Mouse (Mus musculus) heart, embryonic 11.5 days (tissue): Measurements from ENCODE around the gene Rab25. TPM values are rescaled to one million over a fixed set of nuclear protein-coding genes. Genes with fewer than 3 reads are reported as not detected.

Source experiments
- microRNA counts: library from miRNA; unstranded; fragments of <30 nt; microRNA quantifications from one replicate; lab custom pipeline; 2015
- microRNA-seq: library from miRNA; unstranded; fragments of <30 nt; microRNA quantifications from one replicate; pipeline ENCODE4, GENCODE M21; 2016; ENCODE audit warnings: borderline number of aligned reads
- polyA plus RNA-seq: library from polyadenylated mRNA; unstranded; fragments of >200 nt; fragmentation: Nextera tagmentation; extraction: Ambion mirVana; gene quantifications from 2 replicates; pipeline ENCODE4 v1.2.1, GENCODE M21; 2014

The Rab25 gene
- polyA plus RNA-seq, 1 experiment from 2014 or later: not detected

MicroRNA genes within 50 kb of the gene (microRNA counts, 519-probe panel; counts per million panel counts)
- microRNA mmu-miR-1905 (lab: Ali Mortazavi, UCI): 32.2 counts per million

Small RNA genes within 50 kb of the gene (microRNA-seq; reads per million reads assigned to microRNA genes)
- not detected for gene Mir1905

Other genes with a start within 250 kb of the Rab25 start
- gene Glmp, start 223.3 kb downstream of the Rab25 start, polyA plus RNA-seq: 106 and 118 TPM in 2 replicates
- gene Tmem79, start 212.2 kb downstream of the Rab25 start, polyA plus RNA-seq: 1.3 TPM in 2 replicates
- gene Smg5, start 212.0 kb downstream of the Rab25 start, polyA plus RNA-seq: 35.2 and 37.8 TPM in 2 replicates
- 2.7 and 3.0 TPM in 2 replicates for gene Paqr6, start 183.7 kb downstream of the Rab25 start, polyA plus RNA-seq
- not detected in 2 replicates for gene Bglap3, start 175.6 kb downstream of the Rab25 start, polyA plus RNA-seq
- gene Bglap2, start 169.6 kb downstream of the Rab25 start, polyA plus RNA-seq: not detected in 2 replicates
- gene Bglap, start 163.8 kb downstream of the Rab25 start, polyA plus RNA-seq: not detected in 2 replicates
- 115 and 118 TPM in 2 replicates for gene Pmf1, start 138.0 kb downstream of the Rab25 start, polyA plus RNA-seq
- gene Slc25a44, start 123.2 kb downstream of the Rab25 start, polyA plus RNA-seq: 14.8 and 15.6 TPM in 2 replicates
- gene Sema4a, start 87.1 kb downstream of the Rab25 start, polyA plus RNA-seq: 0.80 and 0.92 TPM in 2 replicates
- 78.2 and 82.0 TPM in 2 replicates for gene Lmna, start 38.3 kb downstream of the Rab25 start, polyA plus RNA-seq
- gene Mex3a, start 15.9 kb downstream of the Rab25 start, polyA plus RNA-seq: 16.5 and 16.9 TPM in 2 replicates
- 86.9 and 110 TPM in 2 replicates for gene Lamtor2, start 4.8 kb upstream of the Rab25 start, polyA plus RNA-seq
- 48.8 and 49.5 TPM in 2 replicates for gene Ubqln4, start 5.5 kb upstream of the Rab25 start, polyA plus RNA-seq
- gene Ssr2, start 27.6 kb upstream of the Rab25 start, polyA plus RNA-seq: 206 and 229 TPM in 2 replicates
- gene Arhgef2, start 57.7 kb upstream of the Rab25 start, polyA plus RNA-seq: 91.4 and 102 TPM in 2 replicates
- gene Rxfp4, start 104.8 kb upstream of the Rab25 start, polyA plus RNA-seq: not detected in 2 replicates
- 68.2 and 69.8 TPM in 2 replicates for gene Khdc4, start 137.5 kb upstream of the Rab25 start, polyA plus RNA-seq
- gene Rit1, start 168.5 kb upstream of the Rab25 start, polyA plus RNA-seq: 49.7 and 50.4 TPM in 2 replicates
- gene Syt11, start 226.9 kb upstream of the Rab25 start, polyA plus RNA-seq: 11.8 and 15.8 TPM in 2 replicates